Comparison of ENCODE assay signal across 12 mouse cellular contexts in the genomic region with DNA sequence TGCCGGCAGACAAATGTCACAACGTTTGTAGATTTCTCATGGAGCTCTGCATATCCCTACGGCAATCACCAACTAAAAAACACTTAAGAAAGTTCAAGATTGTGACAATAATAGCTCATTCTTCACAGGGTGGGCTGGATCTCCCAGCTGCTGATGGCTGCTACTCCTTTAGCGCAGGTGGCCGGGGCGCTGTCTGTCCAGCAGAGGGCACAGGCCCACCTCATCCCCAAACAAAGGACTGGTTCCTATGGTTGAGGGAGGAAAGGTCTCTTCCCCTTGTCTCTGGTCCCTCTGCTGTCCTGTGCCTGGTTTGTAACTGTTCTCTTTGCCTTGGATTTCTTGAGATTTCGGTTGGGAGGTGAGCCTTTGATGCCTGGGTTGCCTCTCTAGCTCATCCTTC. TPM values are rescaled to one million over a fixed set of nuclear protein-coding genes. Genes with fewer than 3 reads are reported as not detected.
A peak's percentile ranks its signal among the peaks of the same experiment; 100 is the strongest.
DNase-seq lines count a peak whose midpoint lies in the region; ATAC-seq and TF ChIP-seq lines count a peak whose summit lies in the region.
"Had no signal": no experiment of that assay in that cellular context is flagged by ENCODE, and none has a peak within 500 bp of the region (broad histone marks: within the 10 kb centered on the region; RNA-seq: fewer than 3 reads in every experiment).

No protein-coding gene starts in this region.

- TF ChIP-seq CTCF in heart, adult 2 months (IDR thresholded peaks at IDR 0.05) = peak; percentile 58
- peak; percentile 33; the same call in 1 of the 2 replicates for TF ChIP-seq CTCF in liver, adult 2 months (IDR thresholded peaks at IDR 0.05; ENCODE audit: low read depth, low read length)
- peak in 2 of 3 experiments; percentile 9 to 18; a peak in 2 of 6 replicates for TF ChIP-seq CTCF in MEL (IDR thresholded peaks at IDR 0.05 in 2 of 3, conservative IDR thresholded peaks at IDR 0.05 in 1 of 3; ENCODE audit: control insufficient read depth in 1 of 3, insufficient read depth in 1 of 3, low read depth in 2 of 3, low read length in 3 of 3, poor library complexity in 1 of 3, severe bottlenecking in 1 of 3)

- no peaks in the 10 kb centered on the region for H3K79me2 ChIP-seq in heart, adult 2 months (replicated peaks; ENCODE audit: control insufficient read depth, insufficient read depth, low read length)
- no peaks in the 10 kb centered on the region for H3K79me2 ChIP-seq in liver, adult 2 months (ENCODE audit: control insufficient read depth, insufficient read depth, low read length)
- H3K79me2 ChIP-seq in MEL (ENCODE audit: control insufficient read depth, insufficient read depth, low read length, poor library complexity) = no peaks in the 10 kb centered on the region

- H3K27me3 ChIP-seq in heart, adult 2 months (ENCODE audit: control insufficient read depth, insufficient read depth, low read length) = no peaks in the 10 kb centered on the region
- no peaks in the 10 kb centered on the region for H3K27me3 ChIP-seq in heart, embryonic 10.5 days (ENCODE audit: insufficient read depth, poor library complexity, severe bottlenecking)
- H3K27me3 ChIP-seq in liver, adult 2 months (ENCODE audit: control insufficient read depth, insufficient read depth, low read length) = no peaks in the 10 kb centered on the region
- H3K27me3 ChIP-seq in liver, embryonic 12.5 days (replicated peaks) = no peaks in the 10 kb centered on the region; the same call in 1 of the 2 replicates
- H3K27me3 ChIP-seq in MEL (ENCODE audit: control insufficient read depth in 1 of 2, insufficient read depth in 2 of 2, low read length in 2 of 2) = no peaks in the 10 kb centered on the region; a peak in 1 of 4 replicates
- 0 out of 2 replicates have a peak, but pooled peaks cover 8% of the 10 kb centered on the region for H3K27me3 ChIP-seq in embryonic facial prominence, embryonic 10.5 days (replicated peaks; ENCODE audit: low read depth, poor library complexity, severe bottlenecking)
- H3K27me3 ChIP-seq: embryonic facial prominence, embryonic 12.5 days; hindbrain, embryonic 15.5 days had no signal

- no peak overlapping the region for H3K4me3 ChIP-seq in heart, adult 2 months
- no peak overlapping the region for H3K4me3 ChIP-seq in heart, embryonic 10.5 days
- no peak overlapping the region for H3K4me3 ChIP-seq in liver, adult 2 months (ENCODE audit: insufficient read depth, low read depth, low read length)
- no peak overlapping the region for H3K4me3 ChIP-seq in liver, embryonic 12.5 days
- H3K4me3 ChIP-seq in MEL (ENCODE audit: control insufficient read depth in 1 of 2, insufficient read depth in 1 of 2, low read depth in 2 of 2, low read length in 2 of 2) = no peak overlapping the region
- no peak overlapping the region for H3K4me3 ChIP-seq in embryonic facial prominence, embryonic 10.5 days
- H3K4me3 ChIP-seq: embryonic facial prominence, embryonic 12.5 days; hindbrain, embryonic 15.5 days had no signal

- no peak overlapping the region for H3K4me2 ChIP-seq in liver, embryonic 12.5 days
- H3K4me2 ChIP-seq: embryonic facial prominence, embryonic 12.5 days; hindbrain, embryonic 15.5 days had no signal

- H3K9me3 ChIP-seq in heart, embryonic 10.5 days = no peaks in the 10 kb centered on the region
- no peaks in the 10 kb centered on the region for H3K9me3 ChIP-seq in liver, embryonic 12.5 days (replicated peaks)
- H3K9me3 ChIP-seq in MEL (replicated peaks; ENCODE audit: insufficient read depth, low read length) = no peaks in the 10 kb centered on the region
- no peaks in the 10 kb centered on the region for H3K9me3 ChIP-seq in embryonic facial prominence, embryonic 10.5 days
- H3K9me3 ChIP-seq: embryonic facial prominence, embryonic 12.5 days; G1E; hindbrain, embryonic 15.5 days had no signal

- H3K36me3 ChIP-seq in heart, adult 2 months (ENCODE audit: control insufficient read depth, insufficient read depth, low read length) = no peaks in the 10 kb centered on the region
- no peaks in the 10 kb centered on the region for H3K36me3 ChIP-seq in heart, embryonic 10.5 days
- H3K36me3 ChIP-seq in liver, adult 2 months (ENCODE audit: control insufficient read depth, insufficient read depth, low read length) = no peaks in the 10 kb centered on the region
- no peaks in the 10 kb centered on the region for H3K36me3 ChIP-seq in liver, embryonic 12.5 days
- H3K36me3 ChIP-seq in MEL (ENCODE audit: control insufficient read depth in 1 of 2, insufficient read depth in 2 of 2, low read length in 2 of 2) = no peaks in the 10 kb centered on the region
- H3K36me3 ChIP-seq in embryonic facial prominence, embryonic 10.5 days (replicated peaks) = no peaks in the 10 kb centered on the region
- H3K36me3 ChIP-seq: embryonic facial prominence, embryonic 12.5 days; G1E; hindbrain, embryonic 15.5 days had no signal

- WGBS in heart, adult 2 months = 42% methylated on average over 7 of the region's 7 CpGs
- whole genome bisulfite sequencing in heart, embryonic 10.5 days = 31% methylated on average over 7 of the region's 7 CpGs
- 47% methylated on average over 7 of the region's 7 CpGs for WGBS in liver, adult 2 months
- WGBS in liver, embryonic 12.5 days (ENCODE audit: insufficient replicate concordance) = 40% methylated on average over 7 of the region's 7 CpGs
- WGBS in embryonic facial prominence, embryonic 10.5 days = 36% methylated on average over 7 of the region's 7 CpGs

- TF ChIP-seq POLR2A in heart, adult 2 months (IDR thresholded peaks at IDR 0.05; ENCODE audit: insufficient read depth, low read depth, low read length) = no peak
- TF ChIP-seq POLR2A in liver, adult 2 months (IDR thresholded peaks at IDR 0.05; ENCODE audit: extremely low read depth, insufficient read depth, low read length) = no peak
- TF ChIP-seq POLR2A in MEL (IDR thresholded peaks at IDR 0.05; ENCODE audit: control insufficient read depth in 1 of 2, insufficient read depth in 1 of 2, low read depth in 1 of 2, low read length in 2 of 2, poor library complexity in 1 of 2) = no peak

- intact Hi-C loops in heart, adult 2 months (cut with DNase I) = no loop called here

- DNase-seq in heart, adult 2 months = no peak
- no peak for DNase-seq in heart, embryonic 10.5 days (ENCODE audit: low spot score)
- no peak for DNase-seq in liver, adult 2 months (ENCODE audit: extremely low read depth, low read depth, low spot score)
- DNase-seq in MEL (ENCODE audit: low read depth, low spot score) = no peak
- DNase-seq in embryonic facial prominence, embryonic 10.5 days (ENCODE audit: low spot score) = peak; percentile 56
- DNase-seq in right cerebral cortex, postnatal 4 days = no peak
- DNase-seq: layer of hippocampus, postnatal 36 days had no signal

- ATAC-seq in liver, embryonic 12.5 days = no peak
- no peak for ATAC-seq in frontal cortex, adult (ENCODE audit: low TSS enrichment)

- TF ChIP-seq EP300 in heart, adult 2 months (IDR thresholded peaks at IDR 0.05; ENCODE audit: insufficient read depth, low read depth, low read length) = no peak
- no peak for TF ChIP-seq EP300 in MEL (IDR thresholded peaks at IDR 0.05; ENCODE audit: low read depth in 1 of 2, low read length in 2 of 2)

- no peak overlapping the region for H3K9ac ChIP-seq in heart, adult 2 months (ENCODE audit: low read depth, low read length)
- no peak overlapping the region for H3K9ac ChIP-seq in liver, adult 2 months (ENCODE audit: low read depth, low read length)
- no peak overlapping the region for H3K9ac ChIP-seq in liver, embryonic 12.5 days
- no peak overlapping the region for H3K9ac ChIP-seq in MEL (ENCODE audit: control insufficient read depth, low read depth, low read length, poor library complexity, severe bottlenecking)
- H3K9ac ChIP-seq: embryonic facial prominence, embryonic 12.5 days; hindbrain, embryonic 15.5 days had no signal

- H3K27ac ChIP-seq in heart, adult 2 months = no peak overlapping the region
- H3K27ac ChIP-seq in heart, embryonic 10.5 days = no peak overlapping the region
- H3K27ac ChIP-seq in liver, adult 2 months (replicated peaks; ENCODE audit: insufficient read depth, low read depth, low read length) = no peak overlapping the region
- H3K27ac ChIP-seq in liver, embryonic 12.5 days = no peak overlapping the region
- no peak overlapping the region for H3K27ac ChIP-seq in MEL (ENCODE audit: control insufficient read depth, low read depth, low read length)
- no peak overlapping the region for H3K27ac ChIP-seq in embryonic facial prominence, embryonic 10.5 days (replicated peaks)
- H3K27ac ChIP-seq: embryonic facial prominence, embryonic 12.5 days; hindbrain, embryonic 15.5 days had no signal

- H3K4me1 ChIP-seq in heart, adult 2 months (ENCODE audit: control insufficient read depth, insufficient read depth, low read length) = no peaks in the 10 kb centered on the region
- H3K4me1 ChIP-seq in heart, embryonic 10.5 days = peaks cover 22% of the 10 kb centered on the region
- 0 out of 2 replicates have a peak, but pooled peaks cover 2% of the 10 kb centered on the region for H3K4me1 ChIP-seq in liver, adult 2 months (ENCODE audit: control insufficient read depth, insufficient read depth, low read length)
- no peaks in the 10 kb centered on the region for H3K4me1 ChIP-seq in liver, embryonic 12.5 days
- H3K4me1 ChIP-seq in MEL (ENCODE audit: control insufficient read depth in 1 of 2, insufficient read depth in 2 of 2, low read length in 2 of 2) = no peaks in the 10 kb centered on the region
- peaks cover 30% of the 10 kb centered on the region for H3K4me1 ChIP-seq in embryonic facial prominence, embryonic 10.5 days
- H3K4me1 ChIP-seq: embryonic facial prominence, embryonic 12.5 days had no signal

- TF ChIP-seq RAD21 in MEL (IDR thresholded peaks at IDR 0.05; ENCODE audit: low read depth, low read length) = no peak; the same call in none of the 2 replicates

TF ChIP-seq in MEL, 35 proteins besides CTCF, POLR2A, EP300 and RAD21:
- TF ChIP-seq TCF12 (IDR thresholded peaks at IDR 0.05; ENCODE audit: low read depth, low read length) = no peak
- peak; percentile 21; the same call in 1 of the 2 replicates for TF ChIP-seq SMC3 (IDR thresholded peaks at IDR 0.05; ENCODE audit: low read depth, low read length)

RNA-seq across cellular contexts. Expression of a gene that starts 1.5 kb away (rescaled TPM):
- total RNA-seq in heart, adult 2 months (2021) = 10 to 100 TPM; 10.2 to 12.6 TPM
- polyA plus RNA-seq in heart, adult 2 months (2012; rRNA removed) = 7.3 and 13.1 TPM in 2 replicates
- 8.3 and 11.2 TPM in 2 replicates for polyA plus RNA-seq in heart, embryonic 10.5 days (2016; fragmentation: Nextera tagmentation; extraction: Ambion mirVana)
- 0.07 and 0.09 TPM in 2 replicates for total RNA-seq in liver, adult 2 months (2014; rRNA removed)
- 0.10 TPM in 1 of 2 replicates, not detected in the other for polyA plus RNA-seq in liver, adult 2 months (2012; rRNA removed)
- 0.15 and 0.20 TPM in 2 replicates for polyA plus RNA-seq in liver, embryonic 12.5 days (2016; fragmentation: Nextera tagmentation; extraction: Ambion mirVana)
- total RNA-seq in MEL (2012; rRNA removed) = 0.03 TPM in 1 of 2 replicates, not detected in the other
- not detected for polyA plus RNA-seq in MEL (2012; ENCODE audit: insufficient read depth in 1 of 2, insufficient read length in 2 of 2, low read depth in 1 of 2, low replicate concordance in 2 of 2, missing spikeins in 1 of 2)
- polyA plus RNA-seq in embryonic facial prominence, embryonic 10.5 days (2016; fragmentation: Nextera tagmentation; extraction: Ambion mirVana) = 0.49 and 0.89 TPM in 2 replicates
- polyA plus RNA-seq: G1E had no signal
